Mouse (Mus musculus) hindbrain, embryonic 14.5 days (tissue): ENCODE measurements around the gene Naxe. TPM values are rescaled to one million over a fixed set of nuclear protein-coding genes. Genes with fewer than 3 reads are reported as not detected.

Experiments
- polyA plus RNA-seq: library from polyadenylated mRNA; unstranded; fragments of >200 nt; fragmentation: Nextera tagmentation; extraction: Ambion mirVana; gene quantifications from 2 replicates; pipeline ENCODE4 v1.2.1, GENCODE M21; 2014

Naxe gene
- polyA plus RNA-seq, 1 experiment from 2014 or later: 167 TPM

Other genes with a start within 250 kb of the Naxe start
- gene Pear1, start 234.2 kb downstream of the Naxe start, polyA plus RNA-seq: 9.9 and 10.2 TPM in 2 replicates
- gene Sh2d2a, start 211.7 kb downstream of the Naxe start, polyA plus RNA-seq: not detected in 2 replicates
- 15.5 and 17.2 TPM in 2 replicates for gene Prcc, start 172.9 kb downstream of the Naxe start, polyA plus RNA-seq
- gene Hdgf, start 152.2 kb downstream of the Naxe start, polyA plus RNA-seq: 163 and 179 TPM in 2 replicates
- gene Mrpl24, start 139.0 kb downstream of the Naxe start, polyA plus RNA-seq: 50.0 and 53.5 TPM in 2 replicates
- 17.0 and 18.5 TPM in 2 replicates for gene Isg20l2, start 128.2 kb downstream of the Naxe start, polyA plus RNA-seq
- gene Rrnad1, start 127.8 kb downstream of the Naxe start, polyA plus RNA-seq: 15.8 and 18.1 TPM in 2 replicates
- 48.7 and 56.4 TPM in 2 replicates for gene Crabp2, start 109.8 kb downstream of the Naxe start, polyA plus RNA-seq
- gene Nes, start 87.4 kb downstream of the Naxe start, polyA plus RNA-seq: 20.5 and 20.7 TPM in 2 replicates
- 89.1 and 99.3 TPM in 2 replicates for gene Bcan, start 58.3 kb downstream of the Naxe start, polyA plus RNA-seq
- 0.41 and 0.67 TPM in 2 replicates for gene Hapln2, start 30.9 kb downstream of the Naxe start, polyA plus RNA-seq
- 29.8 and 30.4 TPM in 2 replicates for gene Gpatch4, start 15.4 kb downstream of the Naxe start, polyA plus RNA-seq
- gene Ttc24, start 19.8 kb upstream of the Naxe start, polyA plus RNA-seq: not detected in 2 replicates
- gene Iqgap3, start 23.5 kb upstream of the Naxe start, polyA plus RNA-seq: 2.4 and 3.1 TPM in 2 replicates
- 20.4 and 22.4 TPM in 2 replicates for gene Mef2d, start 83.9 kb upstream of the Naxe start, polyA plus RNA-seq
- 0.48 and 0.76 TPM in 2 replicates for gene Rhbg, start 196.2 kb upstream of the Naxe start, polyA plus RNA-seq
- 0.37 TPM in 1 of 2 replicates, not detected in the other for gene Gm38392, start 228.7 kb upstream of the Naxe start, polyA plus RNA-seq
- 5.8 and 8.5 TPM in 2 replicates for gene Tsacc, start 238.5 kb upstream of the Naxe start, polyA plus RNA-seq
- 455 and 498 TPM in 2 replicates for gene Cct3, start 238.6 kb upstream of the Naxe start, polyA plus RNA-seq